Mouse (Mus musculus) small intestine, adult 10 weeks (tissue): ENCODE data around the gene Apopt1. TPM values are rescaled to one million over a fixed set of nuclear protein-coding genes. Genes with fewer than 3 reads are reported as not detected.

Source experiments
- polyA plus RNA-seq: library from polyadenylated mRNA; stranded (reverse); fragments of 350-450 nt; fragmentation: Illumina TruSeq; extraction: RNeasy Lipid Tissue Mini Kit (QIAGEN cat#74804); gene quantifications from one replicate; pipeline ENCODE4 v1.2.3, GENCODE M21; 2014; ENCODE audit warnings: low replicate concordance

Gene Apopt1
- polyA plus RNA-seq, result 8.9 TPM

GRCm38 (mm10) chr12:111713004-111713651 lies at the start of gene Apopt1, which contains the start of gene Bag5:
Gene Apopt1, plus strand, starts transcription at chr12:111713261.
Gene Bag5, minus strand, starts transcription at chr12:111713257.

GRCm38 (mm10) chr12:111672176-111672575 lies 40.9 kb upstream of the Apopt1 start, which contains the start of gene Ckb:
Gene Ckb, minus strand, starts transcription at chr12:111672338.

GRCm38 (mm10) chr12:111677882-111678669 lies 35.0 kb upstream of the Apopt1 start, which contains the start of gene Trmt61a:
Gene Trmt61a, plus strand, starts transcription at chr12:111678105.

GRCm38 (mm10) chr12:111758381-111759175 lies 45.5 kb downstream of the Apopt1 start, which contains the start of gene Klc1:
Gene Klc1, plus strand, starts transcription at chr12:111758849.

Other genes with a start within 250 kb of the Apopt1 start
- gene Gm266, start 227.4 kb upstream of the Apopt1 start, polyA plus RNA-seq, result 0.37 TPM
- gene Eif5, start 175.2 kb upstream of the Apopt1 start, polyA plus RNA-seq, result 591 TPM
- 200 TPM for gene Mark3, start 138.7 kb upstream of the Apopt1 start, polyA plus RNA-seq
- 2.8 TPM for gene Ckb, start 40.9 kb upstream of the Apopt1 start, polyA plus RNA-seq
- not detected for gene Trmt61a, start 35.2 kb upstream of the Apopt1 start, polyA plus RNA-seq
- 14.0 TPM for gene Bag5, start within 50 bp of the Apopt1 start, polyA plus RNA-seq
- 2.2 TPM for gene Klc1, start 45.6 kb downstream of the Apopt1 start, polyA plus RNA-seq
- gene Xrcc3, start 100.6 kb downstream of the Apopt1 start, polyA plus RNA-seq, result not detected
- 15.7 TPM for gene Zfyve21, start 100.9 kb downstream of the Apopt1 start, polyA plus RNA-seq
- gene Ppp1r13b, start 194.8 kb downstream of the Apopt1 start, polyA plus RNA-seq, result 4.7 TPM